Mouse (Mus musculus) embryo, embryonic 9.5 days (tissue): ENCODE results near the gene Lin54.

Experiments used
- DNase-seq: peaks from one replicate; pipeline ENCODE4 v3.0.0-alpha.2; 2017; ENCODE audit errors: extremely low spot score

Gene Lin54

GRCm38 (mm10) chr5:100418077-100418476, 82.4 kb downstream of the Lin54 start:
- no peak for DNase-seq

- DNase-seq: peak; percentile 94
These were observed 84.5 kb downstream of the Lin54 start, which contains the start of gene Sec31a for GRCm38 (mm10) chr5:100415761-100416590. TSS of gene Sec31a (minus strand) at chr5:100416234.

- DNase-seq: no peak
These were observed 85.8 kb downstream of the Lin54 start for GRCm38 (mm10) chr5:100414474-100415196.

GRCm38 (mm10) chr5:100412886-100413285, 87.6 kb downstream of the Lin54 start:
- DNase-seq: no peak

GRCm38 (mm10) chr5:100410281-100410680, 90.2 kb downstream of the Lin54 start:
- DNase-seq: no peak

- no peak for DNase-seq
These were observed 92.0 kb downstream of the Lin54 start for GRCm38 (mm10) chr5:100408485-100408884.

- no peak for DNase-seq
These were observed 103.7 kb downstream of the Lin54 start for GRCm38 (mm10) chr5:100396753-100397152.

- no peak for DNase-seq
These were observed 106.8 kb downstream of the Lin54 start for GRCm38 (mm10) chr5:100393681-100394080.

- DNase-seq: no peak
These were observed 107.9 kb downstream of the Lin54 start for GRCm38 (mm10) chr5:100392436-100392955.
